8 mouse cellular contexts compared by ENCODE assay signal in genomic region chr7:126200997-126201345, GRCm38 (mm10). TPM values are rescaled to one million over a fixed set of nuclear protein-coding genes. Genes with fewer than 3 reads are reported as not detected.
DNase-seq lines count a peak whose midpoint lies in the region; ATAC-seq and TF ChIP-seq lines count a peak whose summit lies in the region.

No protein-coding gene starts in this region.

- H3K4me2 ChIP-seq in heart, embryonic 13.5 days, result peak overlapping the region; percentile 93
- H3K4me2 ChIP-seq in hindbrain, embryonic 12.5 days (replicated peaks), result peak overlapping the region; percentile 80
- peak overlapping the region; percentile 43 for H3K4me2 ChIP-seq in midbrain, embryonic 11.5 days

- TF ChIP-seq CTCF in G1E (IDR thresholded peaks at IDR 0.05; ENCODE audit: low read depth, low read length), result no peak

- no peaks in the 10 kb centered on the region for H3K9me3 ChIP-seq in heart, embryonic 13.5 days
- H3K9me3 ChIP-seq in G1E (replicated peaks), result no peaks in the 10 kb centered on the region
- H3K9me3 ChIP-seq in hindbrain, embryonic 12.5 days (replicated peaks), result no peaks in the 10 kb centered on the region
- no peaks in the 10 kb centered on the region for H3K9me3 ChIP-seq in midbrain, embryonic 11.5 days (ENCODE audit: control insufficient read depth, low read length)

- WGBS in heart, embryonic 13.5 days, result 92% methylated on average over 4 of the region's 4 CpGs
- 95% methylated on average over 4 of the region's 4 CpGs for WGBS in hindbrain, embryonic 12.5 days
- WGBS in midbrain, embryonic 11.5 days, result 97% methylated on average over 4 of the region's 4 CpGs

- no peaks in the 10 kb centered on the region for H3K36me3 ChIP-seq in heart, embryonic 13.5 days
- H3K36me3 ChIP-seq in G1E (replicated peaks), result peaks cover 14% of the 10 kb centered on the region
- H3K36me3 ChIP-seq in hindbrain, embryonic 12.5 days, result no peaks in the 10 kb centered on the region
- no peaks in the 10 kb centered on the region for H3K36me3 ChIP-seq in midbrain, embryonic 11.5 days (ENCODE audit: control insufficient read depth, insufficient read depth, low read length)

- ATAC-seq in heart, embryonic 13.5 days (ENCODE audit: extremely low read depth, insufficient number of reproducible peaks, low FRiP score, low TSS enrichment), result no peak
- no peak for ATAC-seq in G1E (ENCODE audit: extremely low read depth, insufficient number of reproducible peaks, low FRiP score, poor library complexity, severe bottlenecking)
- no peak for ATAC-seq in hindbrain, embryonic 12.5 days (ENCODE audit: low FRiP score)
- ATAC-seq in midbrain, embryonic 11.5 days (ENCODE audit: low FRiP score), result no peak

- intact Hi-C loops in heart, postnatal 36 days (cut with DNase I), result no loop called here
- intact Hi-C loops in left cerebral cortex, postnatal 14 days (cut with DNase I), result no loop called here

- no peak overlapping the region for H3K9ac ChIP-seq in heart, embryonic 13.5 days
- no peak overlapping the region for H3K9ac ChIP-seq in hindbrain, embryonic 12.5 days
- H3K9ac ChIP-seq in midbrain, embryonic 11.5 days (ENCODE audit: low read length), result peak overlapping the region; percentile 60

- H3K4me1 ChIP-seq in heart, embryonic 13.5 days, result peaks cover 24% of the 10 kb centered on the region
- H3K4me1 ChIP-seq in G1E (ENCODE audit: insufficient read depth, low read depth, low read length), result peaks cover 38% of the 10 kb centered on the region
- H3K4me1 ChIP-seq in hindbrain, embryonic 12.5 days, result peaks cover 16% of the 10 kb centered on the region
- peaks cover 13% of the 10 kb centered on the region for H3K4me1 ChIP-seq in midbrain, embryonic 11.5 days (ENCODE audit: control insufficient read depth, insufficient read depth, low read length)

- H3K4me3 ChIP-seq in heart, embryonic 13.5 days, result peak overlapping the region; percentile 96
- peak overlapping the region; percentile 95 for H3K4me3 ChIP-seq in G1E (ENCODE audit: low read depth, low read length)
- H3K4me3 ChIP-seq in hindbrain, embryonic 12.5 days, result peak overlapping the region; percentile 82
- H3K4me3 ChIP-seq in midbrain, embryonic 11.5 days (ENCODE audit: low read depth, low read length), result peak overlapping the region; percentile 96; the same call in 1 of the 2 replicates

- no peak overlapping the region for H3K27ac ChIP-seq in heart, embryonic 13.5 days (replicated peaks)
- H3K27ac ChIP-seq in hindbrain, embryonic 12.5 days, result peak overlapping the region; percentile 90; the same call in 1 of the 2 replicates
- no peak overlapping the region for H3K27ac ChIP-seq in midbrain, embryonic 11.5 days (ENCODE audit: low read depth, low read length)

- no peak for DNase-seq in heart, postnatal 36 days
- DNase-seq in G1E (ENCODE audit: low spot score), result no peak
- DNase-seq in midbrain, embryonic 11.5 days (ENCODE audit: low spot score, missing footprints), result no peak
- DNase-seq in ovary, postnatal 10 days (ENCODE audit: low spot score), result no peak
- no peak for DNase-seq in left cerebral cortex, postnatal 14 days (ENCODE audit: low spot score in 2 of 2)
- no peak for DNase-seq in adrenal gland, postnatal 36 days

- H3K27me3 ChIP-seq in heart, embryonic 13.5 days (replicated peaks), result no peaks in the 10 kb centered on the region
- peaks cover 14% of the 10 kb centered on the region for H3K27me3 ChIP-seq in G1E (ENCODE audit: insufficient read depth, low read length)
- H3K27me3 ChIP-seq in hindbrain, embryonic 12.5 days, result no peaks in the 10 kb centered on the region
- no peaks in the 10 kb centered on the region for H3K27me3 ChIP-seq in midbrain, embryonic 11.5 days (ENCODE audit: control insufficient read depth, insufficient read depth, low read length)

RNA-seq across cellular contexts. Expression of gene Xpo6, which starts 0.7 kb away (rescaled TPM):
- polyA plus RNA-seq in heart, embryonic 13.5 days (2015; fragmentation: Nextera tagmentation; extraction: Ambion mirVana), result 27.7 and 29.5 TPM in 2 replicates
- 10 to 100 TPM; 20.9 to 23.6 TPM for total RNA-seq in heart, postnatal 36 days (2021)
- 240 and 242 TPM in 2 replicates for total RNA-seq in G1E (2014; fragmentation: Nextera tagmentation)
- 49.6 and 50.0 TPM in 2 replicates for total RNA-seq in G1E (2017)
- 114 and 180 TPM in 2 replicates for polyA plus RNA-seq in G1E (2012)
- polyA plus RNA-seq in hindbrain, embryonic 12.5 days (2016; fragmentation: Nextera tagmentation; extraction: Ambion mirVana), result 67.9 and 79.0 TPM in 2 replicates
- 56.2 TPM in 2 replicates for polyA plus RNA-seq in midbrain, embryonic 11.5 days (2014; fragmentation: Nextera tagmentation; extraction: Ambion mirVana)
- 100 to 1,000 TPM in 1 of 2 experiments, 10 to 100 TPM in 1; 97.8 to 106 TPM for total RNA-seq in left cerebral cortex, postnatal 14 days (2021)
- 10 to 100 TPM; 87.8 to 89.1 TPM for total RNA-seq in adrenal gland, postnatal 36 days (2021)

Comparison
In these comparisons a context has a peak if more than half of its experiments do, and no peak if none do; other contexts are left out.
1. H3K4me2 ChIP-seq: peak in every context shown above with its lines; median percentile 93 in heart, embryonic 13.5 days; 80 in hindbrain, embryonic 12.5 days; 43 in midbrain, embryonic 11.5 days.